In genomic region chr11:78301357-78302084, GRCm38 (mm10) we compare ENCODE assay signal across 8 mouse cellular contexts. TPM values are rescaled to one million over a fixed set of nuclear protein-coding genes. Genes with fewer than 3 reads are reported as not detected.
DNase-seq lines count a peak whose midpoint lies in the region; ATAC-seq lines count a peak whose summit lies in the region.

Gene Spag5 (plus strand): TSS chr11:78301529.

- DNase-seq in adrenal gland, adult (ENCODE audit: inconsistent age in 2 of 2, low spot score in 1 of 2) = peak; percentile 92 to 97
- peak; percentile 95 for DNase-seq in embryo, embryonic 10.5 days (ENCODE audit: low spot score)
- peak; percentile 87 for DNase-seq in gastrocnemius, postnatal 14 days
- peak; percentile 87 to 91 for DNase-seq in left cerebral cortex, postnatal 10 days (ENCODE audit: extremely low spot score in 1 of 2, low spot score in 2 of 2)
- peak; percentile 92 for DNase-seq in right cerebral cortex, postnatal 25 days
- peak; percentile 84 to 87 for DNase-seq in urinary bladder, postnatal 4 days (ENCODE audit: low spot score in 2 of 2)

- intact Hi-C loops in gastrocnemius, postnatal 14 days (cut with DNase I; ENCODE audit: low total_unique reads) = no loop called here
- intact Hi-C loops in left cerebral cortex, postnatal 10 days (cut with DNase I) = no loop called here

- peak; percentile 99 for ATAC-seq in inflammation-experienced regulatory T-cells, adult 6 months
- ATAC-seq in megakaryocyte-erythroid progenitor cell, adult 5-6 weeks (replicated peaks; ENCODE audit: low FRiP score, low TSS enrichment, poor library complexity, severe bottlenecking) = peak; percentile 100

RNA-seq across cellular contexts. Expression of gene Spag5, which starts in this region (rescaled TPM):
- total RNA-seq in gastrocnemius, postnatal 14 days (2021) = 1 to 10 TPM; 5.3 TPM
- 10 to 100 TPM in 1 of 3 experiments, 1 to 10 TPM in 2; 2.2 to 22.1 (median 3.4) TPM for polyA plus RNA-seq in inflammation-experienced regulatory T-cells, adult 6 months (2017; shearing (Covaris generic))
- 1 to 10 TPM; 3.1 to 3.9 TPM for total RNA-seq in left cerebral cortex, postnatal 10 days (2021)
- 47.4 and 52.6 TPM in 2 replicates for total RNA-seq in megakaryocyte-erythroid progenitor cell, adult 5-6 weeks (2014; fragmentation: Nextera tagmentation)
- total RNA-seq in megakaryocyte-erythroid progenitor cell, adult 5-6 weeks (2017) = 42.0 and 62.4 TPM in 2 replicates

Comparison
In these comparisons a context has a peak if more than half of its experiments do, and no peak if none do; other contexts are left out.
1. Peak in every context shown above with its lines: DNase-seq and ATAC-seq.
2. RNA of gene Spag5 (total RNA-seq): 42.0 to 62.4 TPM in megakaryocyte-erythroid progenitor cell, adult 5-6 weeks; 5.3 TPM in gastrocnemius, postnatal 14 days and 3.1 to 3.9 TPM in left cerebral cortex, postnatal 10 days; every median in the first group is over 4 times any median in the second.